Mouse (Mus musculus): ENCODE measurements around the gene Pfkfb3. TPM values are rescaled to one million over a fixed set of nuclear protein-coding genes. Genes with fewer than 3 reads are reported as not detected.

Pfkfb3 gene
- polyA plus RNA-seq, 2 experiments: 2.6 to 5.2 TPM

DNA sequence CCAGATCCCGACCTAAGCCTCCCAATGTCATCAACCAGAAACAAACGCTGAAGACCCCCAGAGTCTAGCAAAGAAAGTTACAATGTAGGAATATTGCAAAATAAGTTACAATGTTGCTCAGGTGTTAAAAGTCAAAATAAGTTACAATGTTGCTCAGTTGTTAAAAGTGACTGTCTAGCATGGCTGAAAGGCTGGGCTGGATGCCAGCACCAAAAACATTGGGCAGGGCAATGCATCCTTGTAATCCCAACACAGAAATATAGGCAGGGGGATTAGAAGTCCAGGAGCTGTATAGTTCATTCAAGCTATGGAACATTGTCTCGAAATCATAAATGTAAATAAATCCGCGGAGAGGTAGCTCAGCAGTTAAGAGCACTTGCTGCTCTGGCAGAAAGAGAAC lies 61.0 kb downstream of the Pfkfb3 start:
- Histone ChIP-seq H3K4me1 (replicated peaks; ENCODE audit: control insufficient read depth in 2 of 2, insufficient read depth in 2 of 2, low read length in 1 of 2) (peaks cover 0 to 5% of the 10 kb centered on the region in 2 experiments; a peak in 1 of 4 replicates), H3K4me2 (ENCODE audit: low read depth) (no peak overlapping the region), H3K27ac (no peak overlapping the region), H3K9me3 (ENCODE audit: control insufficient read depth, low read length) (no peaks in the 10 kb centered on the region), H3K27me3 (ENCODE audit: control insufficient read depth, insufficient read depth, low read length) (no peaks in the 10 kb centered on the region), H3K9ac (replicated peaks) (no peak overlapping the region), H3K36me3 (replicated peaks; ENCODE audit: control insufficient read depth, insufficient read depth, low read depth) (no peaks in the 10 kb centered on the region), H3K4me3 (ENCODE audit: insufficient read depth in 1 of 2, low read depth in 2 of 2, low read length in 2 of 2) (no peak overlapping the region)
- WGBS (ENCODE audit: insufficient replicate concordance): 73% methylated on average over 5 of the region's 5 CpGs
- ATAC-seq (ENCODE audit: insufficient read depth) (no peak), DNase-seq (ENCODE audit: low read depth in 3 of 3, low spot score in 3 of 3) (no peak)
- no peak for TF ChIP-seq EP300 (IDR thresholded peaks at IDR 0.05; ENCODE audit: low read depth)
- no peak for TF ChIP-seq CTCF (IDR thresholded peaks at IDR 0.05; ENCODE audit: low read depth)

- no peak overlapping the region for H3K9ac ChIP-seq (replicated peaks)
- H3K9me3 ChIP-seq (ENCODE audit: control insufficient read depth, low read length): no peaks in the 10 kb centered on the region
- DNase-seq (ENCODE audit: low read depth in 3 of 3, low spot score in 3 of 3) (no peak), ATAC-seq (ENCODE audit: insufficient read depth) (no peak)
- no peaks in the 10 kb centered on the region for H3K36me3 ChIP-seq (replicated peaks; ENCODE audit: control insufficient read depth, insufficient read depth, low read depth)
- no peaks in the 10 kb centered on the region for H3K27me3 ChIP-seq (ENCODE audit: control insufficient read depth, insufficient read depth, low read length)
- no peak overlapping the region for H3K4me2 ChIP-seq (ENCODE audit: low read depth)
- TF ChIP-seq EP300 (IDR thresholded peaks at IDR 0.05; ENCODE audit: low read depth) (no peak), CTCF (IDR thresholded peaks at IDR 0.05; ENCODE audit: low read depth) (no peak)
- no peak overlapping the region for H3K4me3 ChIP-seq (ENCODE audit: insufficient read depth in 1 of 2, low read depth in 2 of 2, low read length in 2 of 2)
- WGBS (ENCODE audit: insufficient replicate concordance): 65% methylated on average over 3 of the region's 3 CpGs
- no peak overlapping the region for H3K27ac ChIP-seq
- H3K4me1 ChIP-seq (replicated peaks; ENCODE audit: control insufficient read depth in 2 of 2, insufficient read depth in 2 of 2, low read length in 1 of 2): no peaks in the 10 kb centered on the region
Measured at GRCm38 (mm10) chr2:11491471-11491870, 62.4 kb downstream of the Pfkfb3 start.

DNA sequence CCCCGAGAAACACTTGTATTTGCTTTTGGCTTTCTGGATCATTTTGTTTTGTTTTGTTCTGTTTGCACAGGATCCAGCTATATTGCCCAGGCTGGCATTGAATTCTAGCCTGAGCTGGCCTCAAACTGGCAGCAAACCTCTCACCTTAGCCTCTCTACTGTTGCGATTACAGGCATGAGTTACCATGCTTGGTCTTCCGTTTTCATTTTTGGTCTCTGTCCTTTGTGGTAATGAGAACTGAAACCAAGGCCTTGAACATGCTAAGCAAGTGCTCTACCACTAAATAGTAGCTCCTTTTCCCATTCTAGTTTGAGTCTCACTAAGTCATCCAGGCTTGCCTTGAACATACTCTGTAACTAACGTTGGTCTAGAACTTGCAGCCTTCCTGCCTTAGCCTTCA lies 63.3 kb downstream of the Pfkfb3 start:
- Histone ChIP-seq H3K4me1 (replicated peaks; ENCODE audit: control insufficient read depth in 2 of 2, insufficient read depth in 2 of 2, low read length in 1 of 2) (no peaks in the 10 kb centered on the region), H3K9ac (replicated peaks) (no peak overlapping the region), H3K4me2 (ENCODE audit: low read depth) (no peak overlapping the region), H3K27me3 (ENCODE audit: control insufficient read depth, insufficient read depth, low read length) (no peaks in the 10 kb centered on the region), H3K36me3 (replicated peaks; ENCODE audit: control insufficient read depth, insufficient read depth, low read depth) (0 out of 2 replicates have a peak, but pooled peaks cover under 1% of the 10 kb centered on the region), H3K4me3 (ENCODE audit: insufficient read depth in 1 of 2, low read depth in 2 of 2, low read length in 2 of 2) (no peak overlapping the region), H3K9me3 (ENCODE audit: control insufficient read depth, low read length) (no peaks in the 10 kb centered on the region), H3K27ac (no peak overlapping the region)
- TF ChIP-seq CTCF (IDR thresholded peaks at IDR 0.05; ENCODE audit: low read depth): no peak
- no peak for TF ChIP-seq EP300 (IDR thresholded peaks at IDR 0.05; ENCODE audit: low read depth)
- no peak for DNase-seq (ENCODE audit: low read depth in 3 of 3, low spot score in 3 of 3)
- 68% methylated on average over 4 of the region's 4 CpGs for WGBS (ENCODE audit: insufficient replicate concordance)
- ATAC-seq (ENCODE audit: insufficient read depth): no peak

DNA sequence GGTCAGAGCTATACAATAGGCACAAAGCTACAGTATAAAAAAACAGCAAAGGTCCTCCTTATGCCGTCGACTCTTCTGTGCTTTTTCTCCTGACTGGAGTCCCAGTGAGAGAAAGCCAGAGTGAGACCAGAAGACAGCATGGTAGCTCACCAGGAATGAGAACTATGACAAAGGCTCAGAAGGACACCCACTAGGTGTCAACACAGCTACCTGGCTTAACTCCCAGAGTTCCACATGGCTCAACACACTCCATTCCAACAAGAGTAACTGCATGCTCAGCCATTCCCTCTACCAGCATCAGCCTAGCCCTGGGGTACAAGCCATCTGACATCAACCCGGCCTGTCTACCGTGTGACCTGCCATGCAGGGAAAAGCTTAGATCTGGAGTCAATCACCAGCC lies 70.7 kb downstream of the Pfkfb3 start:
- H3K36me3 ChIP-seq (replicated peaks; ENCODE audit: control insufficient read depth, insufficient read depth, low read depth): peaks cover 3% of the 10 kb centered on the region; the same call in 1 of the 2 replicates

GRCm38 (mm10) chr2:11482364-11482763 lies 71.5 kb downstream of the Pfkfb3 start:
- DNase-seq (ENCODE audit: low read depth in 3 of 3, low spot score in 3 of 3): no peak

More for the DNA sequence above, 70.7 kb downstream of the Pfkfb3 start:
- Histone ChIP-seq H3K4me1 (replicated peaks; ENCODE audit: control insufficient read depth in 2 of 2, insufficient read depth in 2 of 2, low read length in 1 of 2) (0 out of 4 replicates have a peak, but pooled peaks cover 0 to 4% of the 10 kb centered on the region in 2 experiments), H3K4me2 (ENCODE audit: low read depth) (no peak overlapping the region), H3K27me3 (ENCODE audit: control insufficient read depth, insufficient read depth, low read length) (no peaks in the 10 kb centered on the region), H3K27ac (no peak overlapping the region), H3K4me3 (ENCODE audit: insufficient read depth in 1 of 2, low read depth in 2 of 2, low read length in 2 of 2) (no peak overlapping the region), H3K9me3 (ENCODE audit: control insufficient read depth, low read length) (no peaks in the 10 kb centered on the region), H3K9ac (replicated peaks) (no peak overlapping the region)
- TF ChIP-seq EP300 (IDR thresholded peaks at IDR 0.05; ENCODE audit: low read depth): no peak
- 66% methylated on average over 4 of the region's 4 CpGs for WGBS (ENCODE audit: insufficient replicate concordance)
- no peak for DNase-seq (ENCODE audit: low read depth in 3 of 3, low spot score in 3 of 3)
- ATAC-seq (ENCODE audit: insufficient read depth): no peak

More at GRCm38 (mm10) chr2:11482364-11482763, 71.5 kb downstream of the Pfkfb3 start:
- WGBS (ENCODE audit: insufficient replicate concordance): 68% methylated on average over 7 of the region's 7 CpGs
- H3K4me3 ChIP-seq (ENCODE audit: insufficient read depth in 1 of 2, low read depth in 2 of 2, low read length in 2 of 2): no peak overlapping the region
- no peak overlapping the region for H3K9ac ChIP-seq (replicated peaks)
- H3K27ac ChIP-seq: no peak overlapping the region
- no peak for ATAC-seq (ENCODE audit: insufficient read depth)
- TF ChIP-seq CTCF (IDR thresholded peaks at IDR 0.05; ENCODE audit: low read depth) (no peak), EP300 (IDR thresholded peaks at IDR 0.05; ENCODE audit: low read depth) (no peak)
- H3K4me1 ChIP-seq (replicated peaks; ENCODE audit: control insufficient read depth in 2 of 2, insufficient read depth in 2 of 2, low read length in 1 of 2): 0 out of 4 replicates have a peak, but pooled peaks cover 0 to 4% of the 10 kb centered on the region in 2 experiments
- no peaks in the 10 kb centered on the region for H3K9me3 ChIP-seq (ENCODE audit: control insufficient read depth, low read length)
- no peaks in the 10 kb centered on the region for H3K27me3 ChIP-seq (ENCODE audit: control insufficient read depth, insufficient read depth, low read length)
- H3K36me3 ChIP-seq (replicated peaks; ENCODE audit: control insufficient read depth, insufficient read depth, low read depth): peaks cover 3% of the 10 kb centered on the region; the same call in 1 of the 2 replicates
- H3K4me2 ChIP-seq (ENCODE audit: low read depth): no peak overlapping the region

All from liver, embryonic 14.5 days (tissue).